9 mouse cellular contexts compared by ENCODE assay signal in genomic region chr8:112297021-112297420, GRCm38 (mm10).
"Had no signal": no experiment of that assay in that cellular context is flagged by ENCODE, and none has a peak within 500 bp of the region (broad histone marks: within the 10 kb centered on the region; RNA-seq: fewer than 3 reads in every experiment).

No protein-coding gene starts in this region.

- DNase-seq: kidney, postnatal 14 days; lung, embryonic 14.5 days; lung, postnatal 10 days; lung, postnatal 4 days; midbrain, embryonic 14.5 days; right cerebral cortex, postnatal 4 days; spleen, adult 18-20 months; thymus, adult 18-20 months; thymus, postnatal 25 days had no signal
